Mouse (Mus musculus) thymus, adult 2 months (tissue): ENCODE measurements at regions not wholly inside any gene's neighbourhood (a gene's known extent, or its start where the extent isn't known, plus 50 kb on each side); places are given as distances from the start of the nearest gene placed in this dataset.

Experiments used
- CTCF ChIP-seq: fragments of 200-500 bp; IDR thresholded peaks from 2 replicates; pipeline ENCODE4 v1.5.1; 2012; ENCODE audit warnings: mild to moderate bottlenecking, control low read depth, low read length, moderate library complexity, borderline replicate concordance; ENCODE audit not compliant: control insufficient read depth, poor library complexity, insufficient read depth; ENCODE audit errors: extremely low read depth
- POLR2A ChIP-seq: fragments of 200-500 bp; IDR thresholded peaks from 2 replicates; pipeline ENCODE4 v1.6.1; 2012; ENCODE audit warnings: mild to moderate bottlenecking, low read length, control low read depth, moderate library complexity; ENCODE audit not compliant: control insufficient read depth, poor library complexity, insufficient read depth; ENCODE audit errors: extremely low read depth

DNA sequence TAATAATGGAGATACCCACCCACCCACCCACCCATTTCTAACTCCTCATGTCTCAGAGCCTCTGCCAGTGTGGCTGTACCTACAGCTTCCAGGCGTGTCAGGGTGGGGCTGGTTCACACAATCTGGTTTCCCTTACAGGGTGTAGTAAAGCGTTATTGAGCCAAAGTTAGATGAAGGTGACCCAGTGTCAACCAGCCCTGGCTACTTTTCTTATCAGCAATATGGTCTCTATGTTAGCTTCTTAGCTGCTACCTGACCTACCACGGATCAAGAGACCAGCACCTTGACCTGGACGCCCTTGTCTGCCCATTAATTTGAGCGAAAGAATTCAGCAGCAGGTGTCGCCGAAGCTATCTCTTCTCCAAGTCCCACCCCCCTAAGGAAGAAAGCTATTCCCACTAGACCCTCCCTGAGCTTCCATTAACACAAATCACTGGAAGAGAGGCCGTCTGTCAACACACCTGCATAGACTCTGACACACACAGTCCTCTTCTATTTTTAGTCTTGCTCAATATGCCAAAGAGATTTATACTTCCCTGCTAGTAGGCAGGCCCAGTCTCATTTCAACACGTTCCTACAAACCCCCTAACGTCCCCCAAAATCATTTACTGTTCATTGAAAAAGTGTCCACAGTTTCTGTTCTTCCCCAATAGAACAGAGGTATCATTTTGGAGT lies 70.4 kb downstream of the Phlda1 start:
- TF ChIP-seq CTCF = no peak
- TF ChIP-seq POLR2A = no peak
